Mouse (Mus musculus) spleen, postnatal 14 days (tissue): ENCODE results near the gene Gm3336.
A peak's percentile ranks its signal among the peaks of the same experiment; 100 is the strongest.

Source experiments
- DNase-seq, 2 experiments: peaks; one replicate each; pipeline ENCODE4 v3.0.0; 2021 to 2022; ENCODE audit warnings: low spot score in 2 of 2

The Gm3336 gene

DNA sequence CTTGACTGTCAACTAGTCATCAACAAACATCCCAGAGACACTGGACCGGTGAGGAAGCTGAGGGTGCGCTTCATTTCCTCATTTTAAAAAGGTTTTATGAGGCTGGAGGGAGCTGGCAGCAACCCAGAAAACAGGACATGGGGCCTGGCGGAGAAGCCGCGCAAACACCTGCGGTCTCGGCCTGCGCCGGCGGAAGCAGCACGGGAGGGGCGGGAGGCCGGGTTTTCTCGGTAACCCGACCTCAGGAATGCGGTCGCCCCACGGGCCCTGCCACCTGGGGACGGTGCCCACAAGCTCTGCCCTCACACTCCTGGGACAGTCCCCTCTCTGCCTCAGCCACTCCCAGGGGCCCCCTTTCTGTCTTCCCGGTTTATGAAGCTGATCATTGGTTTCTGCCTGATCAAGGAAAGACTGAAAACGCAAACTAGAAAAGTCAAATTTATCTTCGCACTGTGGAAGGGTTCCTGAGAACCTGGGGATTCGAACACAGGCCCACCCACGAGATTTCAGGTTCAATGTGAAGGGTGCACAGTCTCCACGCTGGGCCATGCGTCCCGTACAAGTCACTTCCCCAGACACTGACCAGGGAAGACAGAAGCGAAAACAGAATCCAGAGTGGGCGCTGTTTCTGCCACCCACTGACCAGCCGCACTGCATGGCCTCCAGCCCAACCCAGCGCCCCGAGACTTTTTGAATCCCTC lies 22.9 kb upstream of the Gm3336 start:
- DNase-seq = peak; percentile 64 to 70

DNA sequence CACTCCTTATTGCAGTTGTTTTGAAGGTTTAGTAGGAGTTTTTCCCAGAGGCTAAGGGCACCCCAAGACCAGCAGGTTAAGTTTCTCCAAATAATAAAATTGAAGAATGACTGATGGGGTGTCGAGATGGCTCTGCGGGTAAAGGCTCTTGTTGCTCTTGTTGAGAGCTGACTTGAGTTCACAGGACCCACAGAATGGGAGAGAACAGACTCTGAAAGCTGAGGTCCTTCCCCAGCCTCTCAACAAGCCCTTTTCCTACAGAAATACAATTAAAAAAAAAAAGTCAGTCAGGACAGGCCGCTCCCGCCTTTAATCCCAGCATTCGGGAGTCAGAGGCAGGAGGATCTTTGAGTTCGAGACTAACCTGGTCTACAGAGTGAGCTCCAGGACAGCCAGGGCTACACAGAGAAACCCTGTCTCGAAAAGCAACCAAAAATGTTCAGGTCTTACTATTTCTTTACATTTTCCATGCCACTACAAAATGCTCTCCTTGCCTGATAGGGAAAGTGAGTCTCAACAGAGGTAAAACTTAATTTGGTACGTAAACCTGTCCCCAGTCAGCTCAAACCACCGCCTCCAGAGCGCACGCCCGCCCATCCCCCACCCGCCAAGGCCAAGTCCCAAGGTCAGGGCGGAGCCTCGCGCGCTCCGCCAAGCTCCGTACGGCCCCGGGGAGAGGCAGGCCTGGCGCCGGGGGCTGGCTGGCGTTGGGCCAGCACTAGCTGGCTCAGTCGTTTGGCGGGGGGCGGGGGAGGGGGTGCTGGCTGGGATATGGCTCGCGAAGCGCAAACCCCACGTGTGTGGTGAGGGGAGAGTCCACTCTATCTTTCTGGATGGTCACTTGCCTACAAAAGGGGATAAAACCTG lies 22.1 kb upstream of the Gm3336 start:
- peak; percentile 62 to 69 for DNase-seq

DNA sequence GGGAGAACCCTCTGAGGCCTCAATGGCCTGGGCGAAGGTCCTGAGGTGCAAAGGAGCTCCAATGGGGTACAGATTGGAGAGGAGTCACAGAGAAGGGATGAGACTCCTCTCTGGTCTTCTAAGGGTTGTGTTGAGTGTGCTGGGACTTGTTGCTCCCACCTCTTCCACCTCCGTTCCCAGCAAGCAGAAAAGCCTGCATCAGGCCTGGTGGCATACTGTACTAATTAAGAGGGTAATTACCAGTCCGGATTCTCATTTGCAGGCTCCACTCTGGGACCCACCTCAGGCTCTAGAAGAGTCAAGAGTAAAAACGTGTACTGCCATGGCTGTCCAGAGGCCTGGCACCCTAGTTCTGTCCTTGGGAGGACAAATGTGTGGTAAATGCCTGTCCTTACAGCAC lies 21.4 kb upstream of the Gm3336 start:
- no peak for DNase-seq

DNA sequence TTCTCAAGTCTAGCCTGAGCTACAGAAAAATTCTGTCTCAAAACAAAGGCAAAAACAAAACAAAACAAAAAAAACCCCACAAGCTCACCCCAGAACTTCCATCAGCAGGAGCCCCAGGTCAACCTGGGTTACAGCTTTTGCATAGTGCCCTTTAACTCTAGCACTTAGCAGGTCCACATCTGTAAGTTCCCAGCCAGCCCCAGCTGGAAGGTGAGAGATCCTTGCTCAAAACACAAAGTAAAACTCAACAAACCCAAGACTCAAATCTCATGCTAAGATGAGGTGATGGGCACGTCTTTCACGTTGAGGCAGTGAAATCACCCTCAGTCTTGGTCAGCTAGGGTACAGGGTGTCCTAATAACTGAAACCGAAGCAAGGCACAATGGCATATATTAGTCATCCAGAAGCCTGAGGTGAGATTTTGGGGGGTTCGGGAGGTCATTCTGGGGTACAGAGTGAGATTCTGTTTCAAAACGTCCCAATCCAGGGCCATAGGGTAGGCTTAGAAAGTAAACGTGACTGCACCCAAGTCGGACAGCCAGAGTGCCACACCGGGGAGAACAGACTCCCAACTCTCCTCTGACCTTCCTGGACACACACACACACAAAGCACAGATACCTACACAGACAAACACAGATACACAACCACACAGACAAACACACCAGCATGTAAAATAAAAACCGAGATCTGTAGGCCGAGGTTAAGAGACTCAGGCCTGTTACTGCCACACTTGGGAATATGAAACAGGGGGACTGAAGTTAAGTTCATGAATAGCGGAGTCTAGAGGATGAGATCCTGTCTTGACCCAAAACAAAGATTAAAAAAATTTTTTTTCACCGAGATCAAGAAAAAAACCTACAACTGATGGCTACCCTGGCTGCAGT lies 20.7 kb upstream of the Gm3336 start:
- DNase-seq = no peak

DNA sequence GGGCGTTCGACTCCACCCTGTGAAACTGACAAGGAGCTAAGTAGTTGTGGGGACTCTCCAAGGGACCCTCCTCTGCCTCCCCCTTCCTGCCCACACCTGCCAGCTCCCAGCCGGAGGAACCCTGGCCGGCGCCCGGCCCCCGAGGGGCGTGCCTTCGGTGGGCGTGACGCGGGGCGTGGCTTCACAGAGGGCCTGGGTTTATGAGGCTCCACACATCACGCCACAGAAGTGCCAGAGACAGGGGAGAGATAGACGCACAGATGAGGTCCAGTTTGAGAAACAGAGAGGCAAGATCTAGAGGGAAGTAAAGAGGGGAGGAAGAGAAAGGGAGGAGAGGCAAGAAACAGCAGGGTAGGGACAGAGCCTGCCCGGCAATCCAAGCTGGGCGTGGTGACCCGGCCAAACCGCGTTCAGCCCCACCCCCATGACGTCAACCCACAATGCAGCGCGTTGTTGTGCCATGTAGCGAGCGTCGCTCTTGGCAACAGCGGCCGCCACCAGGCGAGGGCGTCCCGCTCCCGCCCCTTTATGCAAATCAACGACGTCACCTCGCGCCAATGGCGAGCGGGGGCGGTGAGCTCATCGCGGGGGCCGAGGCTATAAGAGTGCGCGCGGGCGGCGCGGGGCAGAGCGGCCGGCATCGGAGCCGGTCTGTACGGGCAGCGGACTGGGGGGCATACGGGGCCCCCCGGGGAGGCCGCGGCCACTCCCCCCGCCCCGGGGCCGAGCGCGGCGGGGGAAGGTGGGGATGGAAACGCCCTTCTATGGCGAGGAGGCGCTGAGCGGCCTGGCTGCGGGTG lies 19.8 kb upstream of the Gm3336 start, which contains the start of gene Jund:
TSS of gene Jund (plus strand) at position 640 of the 800 bp plus-strand sequence.
- DNase-seq = peak; percentile 99 to 100

DNA sequence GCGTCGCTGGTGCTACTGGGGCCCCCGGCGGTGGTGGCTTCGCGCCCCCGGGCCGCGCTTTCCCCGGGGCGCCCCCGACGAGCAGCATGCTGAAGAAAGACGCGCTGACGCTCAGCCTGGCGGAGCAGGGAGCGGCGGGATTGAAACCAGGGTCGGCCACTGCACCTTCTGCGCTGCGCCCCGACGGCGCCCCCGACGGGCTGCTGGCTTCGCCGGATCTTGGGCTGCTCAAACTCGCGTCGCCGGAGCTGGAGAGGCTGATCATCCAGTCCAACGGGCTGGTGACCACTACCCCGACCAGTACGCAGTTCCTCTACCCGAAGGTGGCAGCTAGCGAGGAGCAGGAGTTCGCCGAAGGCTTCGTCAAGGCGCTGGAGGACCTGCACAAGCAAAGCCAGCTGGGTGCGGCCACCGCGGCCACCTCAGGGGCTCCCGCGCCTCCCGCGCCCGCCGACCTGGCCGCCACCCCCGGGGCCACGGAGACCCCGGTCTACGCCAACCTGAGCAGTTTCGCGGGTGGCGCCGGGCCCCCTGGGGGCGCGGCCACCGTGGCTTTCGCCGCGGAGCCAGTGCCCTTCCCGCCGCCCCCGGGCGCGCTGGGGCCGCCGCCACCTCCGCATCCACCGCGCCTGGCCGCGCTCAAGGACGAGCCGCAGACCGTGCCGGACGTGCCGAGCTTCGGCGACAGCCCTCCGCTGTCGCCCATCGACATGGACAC lies 19.1 kb upstream of the Gm3336 start:
- DNase-seq = peak; percentile 49 to 60

DNA sequence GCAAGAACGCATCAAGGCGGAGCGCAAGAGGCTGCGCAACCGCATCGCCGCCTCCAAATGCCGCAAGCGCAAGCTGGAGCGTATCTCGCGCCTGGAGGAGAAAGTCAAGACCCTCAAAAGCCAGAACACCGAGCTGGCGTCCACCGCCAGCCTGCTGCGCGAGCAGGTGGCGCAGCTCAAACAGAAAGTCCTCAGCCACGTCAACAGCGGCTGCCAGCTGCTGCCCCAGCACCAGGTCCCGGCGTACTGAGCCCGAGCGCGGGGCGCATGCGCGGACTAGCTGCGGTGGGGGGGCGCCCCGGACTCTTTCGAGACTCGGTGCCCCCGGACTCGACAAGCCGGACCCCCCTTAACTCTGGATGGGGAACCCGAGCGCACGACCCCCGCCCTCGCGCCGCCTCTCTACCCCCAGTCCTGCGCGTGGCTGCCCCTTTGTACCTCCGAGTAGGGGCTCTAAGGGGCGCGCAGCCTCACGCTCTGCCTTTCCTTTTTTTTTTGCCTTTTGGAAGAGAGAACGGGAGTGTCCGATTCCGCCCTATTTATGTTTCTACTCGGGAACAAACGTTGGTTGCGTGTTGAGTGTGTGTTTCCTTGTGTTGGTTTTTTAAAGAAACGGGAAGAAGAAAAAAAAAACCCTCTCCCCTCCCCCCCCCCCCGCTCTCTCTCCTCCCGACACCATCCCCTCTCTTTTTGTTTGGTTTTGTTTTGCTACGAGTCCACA lies 18.3 kb upstream of the Gm3336 start:
- peak; percentile 66 to 74 for DNase-seq

DNA sequence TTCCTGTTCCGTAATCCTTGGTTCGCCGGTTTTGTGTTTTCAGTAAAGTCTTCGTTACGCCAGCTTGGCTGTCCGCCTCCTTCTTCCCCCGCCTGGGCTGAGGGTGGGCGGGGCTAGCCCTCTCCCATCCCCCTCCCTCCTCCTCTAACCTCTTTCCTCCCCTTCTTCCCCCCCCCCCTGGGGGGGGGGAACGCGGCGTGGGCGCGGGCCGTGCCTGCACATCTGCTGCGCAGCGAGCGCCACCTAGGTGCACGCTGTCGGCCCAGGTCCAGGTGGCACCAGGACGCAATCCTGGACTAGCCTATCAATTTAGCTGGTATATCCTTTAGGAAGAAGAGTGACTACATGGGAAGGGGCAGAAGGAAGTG lies 17.8 kb upstream of the Gm3336 start:
- DNase-seq = peak; percentile 76 to 81

DNA sequence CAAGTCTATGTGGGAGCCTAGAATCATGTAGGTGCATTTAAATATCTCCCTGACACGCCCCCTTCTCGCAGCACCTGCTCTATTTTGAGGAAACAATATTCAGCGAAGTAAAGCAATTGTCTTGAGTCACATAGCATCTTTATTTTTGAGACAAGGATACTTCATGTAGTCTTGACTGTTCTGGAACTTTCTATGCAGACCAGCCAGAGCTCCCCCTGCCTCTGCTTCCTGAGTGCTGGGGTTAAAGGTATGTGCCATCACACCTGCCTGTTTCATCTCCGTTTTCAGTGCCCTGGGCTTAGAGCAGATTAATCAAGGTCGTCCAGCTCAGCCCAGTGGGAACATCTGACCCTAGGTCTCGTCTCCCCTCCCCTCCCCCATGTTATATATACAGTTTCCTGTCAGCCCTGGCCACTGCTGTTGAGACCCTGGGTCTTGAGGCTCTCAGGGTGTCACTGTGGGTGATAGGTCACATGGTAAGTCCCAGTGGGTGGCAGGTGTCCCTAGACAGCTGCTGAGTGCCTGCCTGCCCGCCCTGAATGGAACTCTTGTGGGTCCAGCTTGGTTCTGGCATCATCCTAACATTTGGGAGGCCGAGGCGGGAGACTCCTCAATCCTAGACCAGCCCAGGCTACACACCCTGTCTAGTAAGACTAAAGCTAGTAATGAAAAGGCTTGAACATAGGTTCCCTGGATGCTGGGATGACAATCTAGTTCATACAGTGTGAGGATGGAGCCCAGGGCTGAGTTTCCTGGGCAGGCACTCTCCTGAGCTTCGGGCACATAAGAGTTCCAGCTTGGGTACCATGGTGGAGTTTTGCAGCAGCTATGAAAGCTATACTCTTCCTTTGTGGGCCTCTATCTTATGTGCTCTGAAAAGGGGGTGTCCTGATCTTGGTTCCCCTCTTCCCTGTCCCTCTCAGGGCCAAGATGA lies 17.0 kb upstream of the Gm3336 start:
- no peak for DNase-seq

DNA sequence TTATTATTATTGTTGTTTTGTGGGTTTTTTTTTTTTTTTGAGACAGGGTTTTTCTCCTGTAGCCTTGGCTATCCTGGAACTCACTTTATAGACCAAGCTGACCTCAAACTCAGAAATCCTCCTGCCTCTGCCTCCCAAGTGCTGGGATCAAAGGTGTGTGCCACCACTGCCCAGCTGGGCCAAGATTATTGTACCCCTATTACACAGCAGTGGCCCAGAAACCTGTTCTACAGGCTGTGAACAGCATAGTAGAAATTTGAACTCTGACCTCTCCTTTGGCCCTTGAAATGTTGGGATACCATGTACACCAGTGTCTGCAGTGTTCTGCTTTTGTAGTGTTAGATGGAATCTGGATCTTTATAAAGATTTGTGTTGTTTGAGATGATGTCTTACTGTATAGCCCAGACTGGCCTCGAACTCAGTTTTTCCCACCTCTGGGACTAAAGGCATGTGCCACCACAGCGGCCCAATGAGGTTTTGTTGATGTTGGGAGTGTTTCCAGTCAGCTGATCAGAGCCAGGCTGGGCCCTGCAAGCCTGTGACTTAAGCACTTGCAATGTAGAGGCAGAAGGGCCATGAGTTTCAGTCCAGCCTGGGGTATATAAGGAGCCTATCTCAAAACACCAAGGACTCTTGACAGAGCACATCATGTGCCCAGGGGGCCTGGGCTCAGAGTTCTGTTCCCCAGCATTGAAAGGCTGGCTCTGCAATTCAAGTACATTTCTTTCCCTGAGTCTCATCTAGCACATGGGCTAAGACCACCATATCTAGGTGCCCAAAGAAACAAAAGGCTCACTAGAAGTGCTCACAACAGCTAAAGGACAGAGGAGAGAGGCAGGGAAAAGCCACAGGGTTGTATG lies 16.1 kb upstream of the Gm3336 start:
- no peak for DNase-seq

DNA sequence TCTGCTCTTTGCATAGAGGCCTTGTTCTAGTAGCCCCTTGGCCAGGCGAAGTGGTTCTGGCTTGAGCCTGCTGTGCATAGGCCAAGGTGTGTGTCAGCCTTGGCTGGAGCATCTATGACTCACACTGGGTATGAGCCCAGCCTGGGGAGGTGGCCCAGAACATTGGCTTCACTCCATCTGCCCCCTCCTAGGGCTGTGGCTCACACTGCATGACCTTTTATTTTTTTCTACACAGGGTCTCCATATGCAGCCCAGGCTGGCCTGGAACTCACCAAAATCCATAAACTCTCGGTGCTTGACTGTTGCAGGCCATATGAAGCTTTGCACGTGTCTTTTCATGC lies 15.5 kb upstream of the Gm3336 start:
- no peak for DNase-seq

DNA sequence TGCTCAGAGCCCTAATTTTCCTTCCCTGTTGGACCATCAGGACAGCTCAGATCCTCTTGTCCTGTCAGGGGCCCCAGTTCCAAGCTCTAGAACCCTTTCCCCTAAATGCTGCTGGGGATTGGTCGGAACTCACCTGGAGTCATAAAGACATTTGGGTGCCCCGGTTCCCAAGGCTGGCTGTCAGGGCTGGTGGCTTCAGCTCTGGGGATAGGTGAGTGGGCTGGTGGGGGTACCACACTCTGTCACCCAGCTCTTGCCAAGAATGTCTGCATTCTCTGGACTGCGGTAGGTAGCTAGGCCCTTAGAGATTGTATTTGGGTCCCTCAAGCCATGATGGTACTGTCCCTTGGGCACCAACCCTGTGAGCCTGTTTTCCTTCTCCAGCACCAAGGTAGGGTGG lies 15.1 kb upstream of the Gm3336 start, which contains the start of gene Iqcn:
TSS of gene Iqcn (plus strand) at position 171 of the 400 bp plus-strand sequence.
- no peak for DNase-seq

DNA sequence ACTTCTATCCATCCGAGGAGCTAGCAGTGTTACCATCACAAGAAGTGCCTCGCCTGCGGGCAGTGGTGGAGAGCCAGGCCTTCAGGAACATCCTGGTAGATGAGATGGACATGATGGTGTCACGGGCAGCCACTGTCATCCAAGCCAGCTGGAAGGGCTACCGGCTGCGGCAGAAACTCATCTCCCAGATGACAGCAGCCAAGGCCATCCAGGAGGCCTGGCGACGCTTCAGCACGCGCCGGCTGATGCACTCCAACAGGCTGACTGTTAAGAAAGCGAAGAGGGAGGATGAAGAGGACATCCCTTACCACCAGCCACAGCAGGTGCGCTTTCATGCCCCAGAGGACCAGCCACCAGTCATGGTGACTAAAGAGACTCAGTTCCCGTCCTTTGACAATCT lies 10.1 kb upstream of the Gm3336 start:
- no peak for DNase-seq

DNA sequence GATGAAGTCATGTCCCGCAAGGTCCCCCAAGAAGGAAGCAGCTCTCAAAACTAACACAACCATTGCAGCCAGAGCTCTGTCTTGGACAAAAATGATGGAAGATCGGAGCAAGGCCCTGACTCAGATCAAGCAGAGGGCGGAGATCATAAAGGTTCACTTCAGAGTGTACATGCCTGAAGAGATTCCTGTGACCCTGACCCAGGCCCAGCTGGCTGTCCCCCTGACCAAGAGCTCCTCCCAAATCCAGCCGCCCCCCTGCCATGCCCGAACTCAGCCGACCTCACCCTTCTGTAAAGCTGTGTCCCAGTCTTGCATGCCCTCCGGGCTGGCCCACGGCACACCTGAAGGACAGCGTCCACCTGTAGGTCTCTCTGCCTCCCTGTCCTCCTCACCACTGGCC lies 8.5 kb upstream of the Gm3336 start:
- DNase-seq = no peak

DNA sequence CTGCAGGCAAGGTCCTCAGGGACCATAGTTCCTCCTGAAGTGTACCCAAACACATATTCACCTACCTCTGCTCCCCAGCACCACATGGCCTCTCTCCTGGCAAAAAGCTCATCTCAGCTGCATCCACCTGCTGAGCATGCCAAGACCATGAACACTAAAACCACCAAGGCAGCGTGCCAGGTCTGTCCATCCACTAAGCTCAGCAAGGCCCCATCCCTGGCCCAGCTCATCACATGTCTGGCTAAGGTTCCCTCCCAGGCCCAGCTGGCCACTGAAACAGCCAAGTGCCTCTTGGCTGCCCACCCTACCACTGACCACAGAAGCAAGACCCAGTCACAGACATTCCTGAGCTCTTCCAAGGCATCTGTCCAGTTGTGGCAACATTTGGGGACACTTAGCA lies 8.0 kb upstream of the Gm3336 start:
- DNase-seq = no peak

DNA sequence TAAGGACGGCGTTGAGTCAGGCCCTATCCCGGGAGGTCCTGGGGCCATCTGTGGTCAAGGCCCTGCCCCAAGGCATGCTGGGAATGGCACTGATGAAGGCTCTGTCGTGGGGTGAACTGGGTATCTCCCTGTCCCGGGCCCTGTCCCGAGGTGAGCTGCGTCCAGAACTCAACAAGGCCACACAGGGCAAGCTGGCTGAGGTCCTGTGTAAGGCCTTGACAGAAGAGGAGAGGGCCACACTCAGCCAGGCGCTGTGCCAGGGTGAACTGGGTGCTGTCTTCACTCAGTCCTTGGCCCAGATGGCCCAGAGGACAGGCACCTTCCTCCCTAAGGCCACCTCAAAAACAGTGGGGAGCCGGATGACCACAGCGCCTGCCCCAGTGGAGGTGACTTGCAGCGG lies 7.3 kb upstream of the Gm3336 start:
- no peak for DNase-seq

DNA sequence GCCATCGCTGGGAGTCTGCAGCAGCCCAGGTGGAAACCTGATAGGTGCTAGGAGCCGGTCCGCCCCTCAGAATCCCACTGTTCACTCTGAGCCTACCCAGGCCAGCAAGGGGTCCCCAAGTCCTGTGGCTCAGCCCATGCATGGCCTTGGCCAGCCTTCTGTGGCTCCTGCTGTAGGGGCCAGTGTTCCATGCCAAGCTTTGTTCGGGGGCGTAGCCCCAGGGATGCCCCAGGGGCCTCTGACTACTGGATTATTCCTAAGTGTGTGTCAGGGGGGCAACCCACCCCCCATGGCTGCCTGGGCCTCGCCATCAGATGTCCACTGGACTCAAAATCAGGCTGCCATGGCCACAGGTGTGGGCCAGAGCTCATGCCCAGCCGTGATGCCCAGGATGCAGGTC lies 4.4 kb upstream of the Gm3336 start:
- no peak for DNase-seq

DNA sequence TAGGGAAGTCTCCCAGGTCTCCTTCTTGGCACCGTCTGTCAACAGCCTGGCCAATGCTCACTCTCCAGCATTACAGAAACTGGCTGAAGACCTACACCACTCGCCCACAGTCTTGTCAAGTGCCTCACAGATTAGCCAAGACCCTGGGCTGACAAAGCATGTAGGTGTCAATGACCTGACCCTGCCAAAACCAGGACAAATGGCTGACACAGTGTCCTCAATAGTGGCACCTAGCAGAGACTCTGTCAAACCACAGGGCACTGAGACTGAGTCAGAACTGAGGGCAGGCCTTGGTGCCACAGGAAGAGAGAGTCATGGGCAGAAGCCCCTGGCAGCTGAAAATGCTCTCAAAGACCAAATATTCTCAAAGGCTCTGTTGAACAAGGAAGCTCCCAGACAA lies 3.3 kb upstream of the Gm3336 start:
- no peak for DNase-seq
